Comparison of ENCODE assay signal across 19 mouse cellular contexts in the genomic region with DNA sequence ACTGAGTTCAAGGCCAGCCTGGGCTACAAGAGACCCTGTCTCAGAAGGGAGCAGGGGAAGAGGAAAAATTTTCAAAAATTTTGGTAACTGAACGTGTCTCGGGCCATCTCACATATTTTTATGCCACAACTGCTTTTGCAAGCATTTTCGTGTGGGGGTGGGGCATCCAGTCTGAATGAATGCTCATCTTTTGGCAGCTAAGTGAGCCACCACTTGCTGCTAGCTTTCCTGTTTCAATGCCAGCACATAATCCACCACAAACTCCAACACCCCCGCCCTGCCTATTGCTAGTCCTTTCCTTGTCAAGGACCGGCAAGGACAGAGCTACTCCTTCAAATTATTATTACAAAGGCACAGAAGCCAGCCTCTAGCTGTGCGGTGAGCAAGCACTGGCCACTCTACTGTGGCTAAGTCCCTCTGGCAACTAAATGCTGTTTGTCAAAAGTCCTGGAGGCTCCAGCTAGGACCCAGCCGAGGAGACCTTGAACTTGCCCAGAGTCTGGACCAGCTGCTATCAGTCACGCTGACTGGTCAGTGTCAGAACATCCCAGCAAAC.
DNase-seq lines count a peak whose midpoint lies in the region; ATAC-seq and TF ChIP-seq lines count a peak whose summit lies in the region.
"Had no signal": no experiment of that assay in that cellular context is flagged by ENCODE, and none has a peak within 500 bp of the region (broad histone marks: within the 10 kb centered on the region; RNA-seq: fewer than 3 reads in every experiment).

No protein-coding gene starts in this region.

- no peaks in the 10 kb centered on the region for H3K36me3 ChIP-seq in intestine, postnatal 0 days (ENCODE audit: control insufficient read depth, insufficient read depth)
- H3K36me3 ChIP-seq: heart, embryonic 15.5 days; limb, embryonic 15.5 days; stomach, embryonic 15.5 days had no signal

- no peak overlapping the region for H3K4me3 ChIP-seq in intestine, postnatal 0 days (ENCODE audit: low read depth, low read length)
- H3K4me3 ChIP-seq: heart, embryonic 15.5 days; left cerebral cortex, adult 2 months; limb, embryonic 15.5 days; stomach, embryonic 15.5 days had no signal

- intact Hi-C loops in gastrocnemius, postnatal 14 days (cut with DNase I; ENCODE audit: low total_unique reads) = no loop called here

- no peak for TF ChIP-seq CTCF in intestine, postnatal 0 days (IDR thresholded peaks at IDR 0.05; ENCODE audit: low read depth)

- H3K9ac ChIP-seq in intestine, postnatal 0 days (ENCODE audit: low read depth, low read length) = no peak overlapping the region
- H3K9ac ChIP-seq: heart, embryonic 15.5 days; limb, embryonic 15.5 days; stomach, embryonic 15.5 days had no signal

- WGBS in intestine, postnatal 0 days = 78% methylated on average over 8 of the region's 8 CpGs

- H3K27me3 ChIP-seq in intestine, postnatal 0 days (replicated peaks; ENCODE audit: control insufficient read depth, insufficient read depth, low read length) = peaks cover 5% of the 10 kb centered on the region
- H3K27me3 ChIP-seq: limb, embryonic 15.5 days had no signal

- no peaks in the 10 kb centered on the region; the same call in 1 of the 2 replicates for H3K9me3 ChIP-seq in intestine, postnatal 0 days (ENCODE audit: control insufficient read depth)

- H3K27ac ChIP-seq in intestine, postnatal 0 days (ENCODE audit: low read depth, low read length) = no peak overlapping the region
- H3K27ac ChIP-seq: heart, embryonic 15.5 days; left cerebral cortex, adult 2 months; limb, embryonic 15.5 days; stomach, embryonic 15.5 days had no signal

- DNase-seq in gastrocnemius, postnatal 14 days = peak; percentile 41
- no peak for DNase-seq in gastrocnemius, postnatal 10 days
- peak; percentile 64 for DNase-seq in lung, postnatal 10 days
- DNase-seq in lung, postnatal 25 days (ENCODE audit: low spot score) = no peak
- DNase-seq in adrenal gland, postnatal 14 days = peak; percentile 59
- DNase-seq in fat pad, adult 2 months (ENCODE audit: extremely low read depth, low read depth, low spot score) = peak; percentile 57
- no peak for DNase-seq in spleen, postnatal 4 days (ENCODE audit: low spot score in 2 of 2)
- DNase-seq: cerebellum, adult 11-12 months; heart, adult 11 months; kidney, postnatal 10 days; lung, adult 18-20 months; thymus, postnatal 14 days had no signal

- no peak overlapping the region for H3K4me2 ChIP-seq in intestine, postnatal 0 days (replicated peaks; ENCODE audit: low read depth)
- H3K4me2 ChIP-seq: heart, embryonic 15.5 days; limb, embryonic 15.5 days; stomach, embryonic 15.5 days had no signal

- ATAC-seq in intestine, postnatal 0 days = no peak
- ATAC-seq: forebrain, embryonic 14.5 days; intestine, embryonic 16.5 days had no signal

- H3K4me1 ChIP-seq in intestine, postnatal 0 days (replicated peaks; ENCODE audit: control insufficient read depth, insufficient read depth, low read length) = no peaks in the 10 kb centered on the region

Comparison
In these comparisons a context has a peak if more than half of its experiments do, and no peak if none do; other contexts are left out.
1. DNase-seq: peak in gastrocnemius, postnatal 14 days (single experiment), lung, postnatal 10 days (single experiment), adrenal gland, postnatal 14 days (single experiment) and fat pad, adult 2 months (single experiment); none in gastrocnemius, postnatal 10 days (single experiment), lung, postnatal 25 days (single experiment) and spleen, postnatal 4 days (0 of 2).